Mouse (Mus musculus): Measurements from ENCODE around the gene Dnajc21.

The Dnajc21 gene

DNA sequence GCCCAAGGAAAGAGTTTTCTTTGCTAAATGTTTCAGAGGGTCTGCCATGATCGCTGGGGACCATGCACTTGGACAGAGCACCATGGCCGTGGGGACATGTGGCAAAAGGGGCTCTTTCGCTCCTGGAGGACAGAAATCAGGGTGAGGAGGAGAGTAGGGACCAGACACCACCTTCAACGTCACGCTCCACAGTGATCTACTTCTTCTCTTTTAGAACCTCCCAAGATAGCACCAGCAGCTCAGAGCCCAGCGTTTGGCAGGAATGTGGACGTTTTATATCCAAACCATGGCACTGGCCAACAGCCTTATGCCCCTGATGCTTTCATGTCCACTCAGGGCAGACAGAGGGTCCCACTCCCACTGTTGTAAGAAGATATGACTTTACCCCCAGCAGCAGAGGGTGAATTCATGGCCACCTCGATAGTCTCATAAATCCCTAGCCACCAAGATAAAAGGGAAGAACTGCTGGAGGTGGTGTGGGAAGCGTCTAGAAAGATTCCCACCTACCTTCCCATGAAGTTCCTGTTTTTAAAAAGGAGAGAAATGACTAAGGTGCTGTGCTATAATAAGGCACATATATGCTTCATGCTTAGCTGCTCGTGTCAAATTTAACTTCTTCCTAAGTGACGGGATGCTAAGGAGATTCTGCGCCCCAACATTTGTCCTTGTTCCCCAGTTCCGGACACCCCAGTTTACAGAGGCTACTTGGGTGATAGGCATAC is 43.6 kb downstream of the Dnajc21 start:
- no peak for DNase-seq

DNA sequence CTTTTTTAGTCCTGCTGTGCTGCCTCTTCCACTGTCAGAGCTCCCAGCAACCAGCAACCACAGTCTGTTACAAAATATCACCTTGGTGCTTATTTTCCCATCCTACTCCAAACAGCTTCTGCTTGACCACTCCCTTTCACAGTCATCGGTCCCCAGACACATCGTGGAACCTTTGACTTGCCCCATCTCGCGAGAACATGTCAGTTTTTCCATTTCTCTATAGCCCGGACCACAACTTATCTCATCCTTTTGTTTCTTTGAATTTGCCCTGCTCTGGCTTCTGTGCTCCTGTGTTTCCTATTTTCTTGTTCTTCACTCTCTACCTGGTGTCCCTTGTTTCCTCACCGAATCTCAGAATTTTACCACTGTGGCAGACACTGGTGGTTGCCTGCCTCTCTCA is 44.2 kb downstream of the Dnajc21 start:
- DNase-seq: no peak

DNA sequence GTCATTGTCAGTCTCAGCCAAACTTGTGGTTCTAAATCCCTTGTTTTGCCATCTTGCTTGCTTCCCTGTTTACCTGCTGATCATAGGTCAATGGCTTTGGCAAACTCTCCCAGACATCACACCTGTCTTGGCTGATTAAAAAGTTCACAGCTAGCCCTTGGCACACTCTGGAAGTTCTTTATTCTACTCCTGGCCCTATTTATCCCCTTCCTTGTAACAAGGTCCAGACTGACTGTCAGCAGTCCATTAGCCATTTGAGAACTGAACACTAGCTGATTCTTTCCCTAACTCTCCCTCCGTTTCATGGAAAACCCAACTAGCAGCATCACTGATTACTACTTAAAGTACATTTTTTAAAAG is 48.6 kb downstream of the Dnajc21 start:
- no peak for DNase-seq

DNA sequence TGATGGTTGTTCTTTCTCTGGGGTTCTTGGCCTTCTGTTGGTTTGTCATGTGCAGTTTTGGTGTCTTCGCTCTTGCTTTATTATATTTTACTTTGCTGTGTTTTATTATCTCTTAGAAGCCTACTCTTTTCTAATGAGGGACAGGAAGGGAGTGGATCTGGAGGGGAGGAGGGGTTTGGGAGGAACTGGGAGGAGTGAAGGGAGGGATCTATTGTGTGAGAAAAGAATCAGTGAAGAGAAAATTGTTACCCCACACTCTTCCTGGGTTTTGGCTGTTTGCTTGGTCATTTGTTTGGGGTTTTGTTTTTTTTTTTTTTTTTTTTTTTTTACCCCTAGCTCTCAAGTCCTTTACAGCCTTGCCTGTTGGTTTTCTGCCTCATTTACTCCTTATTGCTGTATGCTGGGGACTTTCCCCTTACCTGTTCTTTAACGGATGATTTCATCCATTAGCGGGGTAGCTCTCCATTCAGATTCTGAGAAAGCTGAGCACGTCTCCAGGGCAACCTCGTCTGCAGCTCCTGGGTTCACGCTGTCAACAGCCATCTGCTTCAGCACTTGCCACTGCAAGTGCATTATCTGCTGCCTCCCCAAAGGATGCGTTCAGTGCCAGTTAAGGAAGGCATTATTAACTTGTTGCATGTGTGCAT is 49.1 kb downstream of the Dnajc21 start:
- DNase-seq: no peak

DNA sequence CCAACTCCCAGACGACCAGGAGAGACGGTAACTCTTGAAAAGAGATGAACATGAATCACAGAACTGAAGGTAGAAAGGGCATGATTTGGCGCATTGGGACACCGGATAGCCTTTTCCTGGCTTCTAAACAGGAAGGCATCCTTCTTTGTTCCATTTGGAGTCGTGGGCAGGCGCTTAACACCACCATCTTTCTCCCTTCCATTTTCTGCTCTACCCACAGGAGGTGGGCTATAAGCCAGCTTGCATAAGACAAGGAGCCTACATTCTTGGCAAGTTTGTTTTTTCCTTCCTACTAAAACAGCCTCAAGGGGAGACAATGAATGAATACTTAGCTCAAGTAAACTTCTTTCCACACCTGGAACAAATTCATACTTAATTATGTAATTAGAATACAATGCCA is 56.7 kb downstream of the Dnajc21 start:
- DNase-seq: no peak

DNA sequence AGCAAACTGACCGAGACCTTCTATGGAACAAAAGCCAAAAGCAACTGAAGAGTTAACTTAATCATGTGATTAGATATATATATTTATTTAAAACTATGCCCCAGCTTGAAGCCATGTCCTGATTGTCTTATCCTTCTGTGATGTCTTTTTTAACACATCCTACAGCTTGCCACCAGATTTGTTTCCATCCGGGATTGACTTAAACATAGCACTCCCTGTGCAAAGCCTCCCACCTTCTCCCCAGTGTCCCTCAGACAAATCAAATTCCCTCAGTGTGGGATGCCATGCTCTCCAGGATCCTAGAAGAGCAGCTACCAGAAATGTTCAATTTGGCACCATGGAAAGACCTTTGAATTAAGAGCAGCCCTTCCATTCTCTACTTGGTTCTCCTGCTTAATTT is 59.4 kb downstream of the Dnajc21 start:
- no peak for DNase-seq

DNA sequence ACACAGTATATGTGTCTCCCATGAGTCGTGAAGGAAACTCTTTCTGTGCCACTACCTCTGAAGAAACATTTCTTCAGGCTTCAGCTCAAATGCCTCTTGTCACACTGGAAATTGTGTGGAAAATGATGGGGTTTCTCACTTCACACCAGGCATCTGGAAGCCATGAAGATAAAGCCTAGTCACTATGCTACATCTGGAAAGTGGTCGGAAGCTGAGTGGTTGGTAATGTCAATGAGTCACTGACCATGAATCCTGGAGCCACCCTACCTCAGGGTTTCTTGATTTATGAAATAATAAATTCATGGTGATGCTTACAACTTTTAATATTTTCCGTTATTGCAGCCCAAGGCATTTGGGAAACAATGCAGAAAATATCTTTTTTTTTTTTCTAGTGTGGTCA is 60.5 kb downstream of the Dnajc21 start:
- no peak for DNase-seq

DNA sequence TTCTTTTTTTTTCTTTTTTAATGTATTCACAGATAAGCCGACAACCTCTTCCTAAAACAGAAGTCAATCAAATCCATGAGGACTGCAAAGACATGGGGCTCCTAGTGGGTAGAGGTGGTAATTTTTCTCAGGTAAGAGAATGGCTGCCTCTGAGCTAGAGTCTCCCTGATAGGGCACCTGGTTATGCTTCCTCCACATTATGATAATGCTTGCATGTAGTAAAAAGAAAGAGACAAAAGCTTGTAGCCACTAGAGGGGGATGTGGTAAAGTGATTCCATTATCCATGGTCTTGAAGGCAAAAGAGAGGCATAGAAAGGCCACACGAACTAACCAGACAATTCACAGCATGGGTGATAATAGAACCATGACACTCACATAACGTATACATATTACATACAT is 69.9 kb downstream of the Dnajc21 start:
- no peak for DNase-seq

DNA sequence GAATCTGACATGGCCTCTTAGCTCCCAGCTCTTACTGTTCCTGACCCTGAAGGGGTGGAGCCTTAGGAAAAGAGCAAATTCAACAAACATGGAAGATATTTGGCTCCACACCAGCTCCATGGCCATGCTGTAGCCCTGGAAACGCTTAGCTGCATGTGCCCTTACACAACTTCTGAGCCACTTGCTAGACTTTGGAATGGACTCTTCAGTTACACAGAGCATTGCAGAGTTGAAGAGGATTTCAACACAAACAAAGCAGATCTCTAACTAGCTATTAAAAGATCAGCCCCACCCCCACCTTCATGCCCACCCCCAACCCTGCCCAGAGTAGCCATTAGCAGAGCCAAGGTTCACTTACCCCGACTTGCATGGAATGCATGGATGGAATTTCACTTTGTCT is 70.5 kb downstream of the Dnajc21 start:
- no peak for DNase-seq
